Mouse (Mus musculus): ENCODE results near the gene Lyrm7. TPM values are rescaled to one million over a fixed set of nuclear protein-coding genes. Genes with fewer than 3 reads are reported as not detected.
"Not testable (repeated sequence)": the region's sequence is repeated elsewhere in the genome, so short reads cannot be mapped to it uniquely, and the experiment has no call there.

The Lyrm7 gene
- polyA plus RNA-seq, 1 experiment from 2014 or later: 6.1 TPM

DNA sequence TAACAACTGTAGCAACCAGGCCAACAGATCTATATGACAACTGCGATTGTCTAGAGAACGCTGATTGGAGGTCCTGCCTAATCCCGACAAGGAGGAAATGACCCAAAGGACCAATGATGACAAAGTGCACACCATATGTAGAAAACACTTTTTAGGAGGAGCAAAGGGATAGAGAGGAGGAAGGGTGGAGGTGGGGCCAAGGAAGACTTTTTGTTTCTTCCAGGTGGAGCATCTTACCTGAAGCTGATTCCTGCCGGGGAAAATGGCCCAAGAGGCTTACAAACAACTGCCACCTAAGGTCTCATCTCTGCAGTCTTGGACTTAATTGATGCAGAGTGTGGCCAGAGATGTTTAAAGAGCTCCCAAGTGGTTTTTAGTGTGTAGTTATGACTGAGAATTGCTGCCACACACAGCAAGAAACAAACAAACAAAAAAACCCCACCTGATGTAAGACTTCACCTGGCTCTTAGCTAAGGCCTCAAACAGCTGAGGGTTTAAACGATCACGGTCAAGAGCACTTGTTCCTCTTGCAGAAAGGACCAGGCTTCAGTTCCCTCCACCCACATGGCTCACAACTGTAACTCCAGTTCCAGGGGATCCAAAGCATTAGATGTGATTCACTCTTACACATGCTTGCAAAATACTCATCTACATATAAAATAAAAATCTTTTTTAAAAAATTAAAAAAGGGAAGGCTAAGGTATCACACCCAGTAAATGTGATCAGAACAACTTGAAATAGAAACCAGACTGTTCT lies 4.8 kb upstream of the Lyrm7 start:
- Histone ChIP-seq H3K4me3 (replicated peaks) (peak overlapping the region; percentile 92), H3K36me3 (peaks cover 15% of the 10 kb centered on the region), H3K9me3 (no peaks in the 10 kb centered on the region), H3K4me1 (replicated peaks) (peaks cover 17% of the 10 kb centered on the region), H3K27ac (peak overlapping the region; percentile 91), H3K9ac (replicated peaks) (peak overlapping the region; percentile 98; the same call in 1 of the 2 replicates), H3K4me2 (peak overlapping the region; percentile 66), H3K27me3 (no peaks in the 10 kb centered on the region)
- ATAC-seq (ENCODE audit: insufficient number of reproducible peaks, insufficient read depth, low FRiP score, low TSS enrichment, low read depth): no peak
- 72% methylated on average over 6 of the region's 6 CpGs for WGBS

DNA sequence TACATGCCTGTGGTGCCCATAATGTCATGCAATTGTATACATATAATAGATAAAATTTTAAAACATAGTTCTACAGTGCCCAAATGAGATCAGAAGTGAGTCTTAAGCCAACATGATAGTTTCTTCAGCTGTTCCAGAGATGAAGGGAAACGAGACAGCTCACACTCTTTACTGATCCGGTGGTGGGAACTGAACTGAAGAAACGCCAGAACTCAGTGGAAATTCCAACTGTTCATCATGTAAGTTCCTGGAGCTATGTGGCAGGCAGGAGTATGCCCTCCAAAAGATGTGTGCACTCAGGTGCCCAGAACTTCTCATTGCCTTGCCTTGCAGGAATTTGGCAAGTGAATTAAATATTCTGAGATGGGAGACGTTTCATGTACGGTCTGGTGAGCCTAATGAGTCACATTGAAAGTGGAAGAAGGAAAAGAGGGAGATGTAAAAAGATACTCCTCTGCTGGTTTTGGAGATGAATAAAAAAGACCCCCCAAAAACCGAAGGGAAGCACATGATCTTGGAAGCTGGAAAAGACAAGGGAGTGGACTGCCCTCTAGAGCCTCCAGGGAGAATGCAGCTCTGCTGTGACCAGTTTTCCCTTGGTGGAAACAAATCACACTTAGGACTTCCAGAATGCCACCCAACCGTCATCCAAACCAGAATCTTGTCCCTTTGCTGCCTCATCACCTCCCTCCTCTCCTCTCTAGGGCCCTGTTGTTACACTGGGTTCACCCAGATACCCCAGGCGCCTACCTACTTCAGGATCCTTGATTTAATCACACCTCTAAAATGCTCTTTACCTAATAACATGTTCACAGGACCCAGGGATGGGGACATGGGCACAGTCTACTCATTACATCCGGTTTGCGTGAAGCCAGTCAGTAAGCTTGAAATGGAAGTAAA lies 2.2 kb upstream of the Lyrm7 start:
- 47% methylated on average over 10 of the region's 10 CpGs for WGBS
- H3K4me1 ChIP-seq (replicated peaks): peaks cover 15% of the 10 kb centered on the region
- no peak overlapping the region for H3K4me3 ChIP-seq (replicated peaks)
- no peak for ATAC-seq (ENCODE audit: insufficient number of reproducible peaks, insufficient read depth, low FRiP score, low TSS enrichment, low read depth)
- H3K36me3 ChIP-seq: no peaks in the 10 kb centered on the region
- no peaks in the 10 kb centered on the region for H3K27me3 ChIP-seq
- no peak overlapping the region for H3K4me2 ChIP-seq
- H3K9ac ChIP-seq (replicated peaks): no peak overlapping the region
- no peaks in the 10 kb centered on the region for H3K9me3 ChIP-seq
- H3K27ac ChIP-seq: no peak overlapping the region

GRCm38 (mm10) chr11:54861471-54862420 lies 1.0 kb upstream of the Lyrm7 start:
- Histone ChIP-seq H3K4me2 (peak overlapping the region; percentile 84; the same call in 1 of the 2 replicates), H3K9ac (replicated peaks) (no peak overlapping the region), H3K36me3 (no peaks in the 10 kb centered on the region), H3K27me3 (no peaks in the 10 kb centered on the region), H3K27ac (0 out of 2 replicates have a peak overlapping the region, but pooled peaks have one; percentile 41), H3K4me1 (replicated peaks) (peaks cover 11% of the 10 kb centered on the region), H3K9me3 (no peaks in the 10 kb centered on the region), H3K4me3 (replicated peaks) (no peak overlapping the region)
- ATAC-seq (ENCODE audit: insufficient number of reproducible peaks, insufficient read depth, low FRiP score, low TSS enrichment, low read depth): no peak
- WGBS: 91% methylated on average over 5 of the region's 5 CpGs

DNA sequence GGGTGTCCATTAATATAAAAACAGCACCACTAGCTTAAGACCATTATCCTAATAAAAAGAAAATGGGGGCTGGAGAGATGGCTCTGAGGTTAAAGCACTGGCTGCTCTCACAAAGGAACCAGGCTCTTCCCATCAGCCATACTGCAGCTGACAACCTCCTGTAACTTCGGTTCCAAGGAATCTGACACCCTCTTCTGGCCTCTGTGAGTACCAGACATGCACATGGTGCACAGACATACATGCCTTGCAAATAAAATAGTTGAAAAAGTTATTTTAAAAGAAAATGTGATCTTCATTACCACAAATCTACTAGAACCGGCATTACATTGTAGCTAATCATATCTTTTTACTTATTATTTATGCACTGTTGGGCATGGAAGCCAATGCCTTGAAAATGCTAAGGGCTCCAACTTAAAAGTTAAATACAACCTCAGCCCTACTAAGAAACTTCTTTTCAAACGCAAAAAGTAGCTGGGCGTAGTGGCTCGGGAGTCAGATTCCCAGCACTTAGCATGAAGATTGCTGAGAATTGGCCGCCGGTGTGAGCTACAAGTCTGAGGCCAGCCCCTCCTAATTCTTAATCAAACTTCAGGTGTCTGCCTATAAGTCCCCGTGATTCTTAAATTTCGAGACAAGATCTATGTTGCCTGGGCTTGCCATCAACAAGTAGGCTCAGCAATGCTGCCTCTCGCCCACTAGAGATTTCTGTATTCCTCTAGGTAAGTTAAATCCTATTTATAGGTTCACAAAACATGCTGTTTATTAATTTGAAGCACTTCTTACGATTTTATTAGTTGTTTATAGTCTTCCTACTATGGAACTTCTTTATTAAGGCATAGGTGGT lies 1.2 kb downstream of the Lyrm7 start:
- WGBS: 21% methylated on average over 11 of the region's 11 CpGs
- Histone ChIP-seq H3K9me3 (no peaks in the 10 kb centered on the region), H3K4me3 (replicated peaks) (peak overlapping the region; percentile 60), H3K9ac (replicated peaks) (peak overlapping the region; percentile 63), H3K27me3 (no peaks in the 10 kb centered on the region), H3K36me3 (no peaks in the 10 kb centered on the region), H3K27ac (no peak overlapping the region), H3K4me1 (replicated peaks) (peaks cover 6% of the 10 kb centered on the region), H3K4me2 (peak overlapping the region; percentile 84)
- no peak for ATAC-seq (ENCODE audit: insufficient number of reproducible peaks, insufficient read depth, low FRiP score, low TSS enrichment, low read depth)

DNA sequence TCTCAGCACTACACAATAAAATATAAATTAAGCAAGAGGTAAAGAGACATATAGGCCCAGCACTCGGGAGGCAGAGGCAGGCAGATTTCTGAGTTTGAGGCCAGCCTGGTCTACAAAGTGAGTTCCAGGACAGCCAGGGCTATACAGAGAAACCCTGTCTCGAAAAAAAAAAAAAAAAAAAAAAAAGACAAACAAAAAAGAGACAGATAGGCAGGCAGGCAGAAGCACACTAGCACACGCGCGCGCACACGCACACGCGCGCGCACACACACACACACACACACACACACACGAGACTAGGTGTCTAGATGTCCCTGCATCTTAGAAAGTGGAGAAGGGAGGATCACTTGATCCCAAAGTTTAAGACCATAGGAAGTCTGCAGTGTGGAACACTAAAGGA lies 1.8 kb downstream of the Lyrm7 start:
- H3K4me1 ChIP-seq (replicated peaks); H3K9ac ChIP-seq (replicated peaks); ATAC-seq (ENCODE audit: insufficient number of reproducible peaks, insufficient read depth, low FRiP score, low TSS enrichment, low read depth); H3K27ac ChIP-seq; H3K36me3 ChIP-seq; H3K9me3 ChIP-seq; H3K27me3 ChIP-seq: not testable (repeated sequence)
- Histone ChIP-seq H3K4me2 (0 out of 2 replicates have a peak overlapping the region, but pooled peaks have one; percentile 84), H3K4me3 (replicated peaks) (0 out of 2 replicates have a peak overlapping the region, but pooled peaks have one; percentile 60)
- WGBS: 93% methylated on average over 4 of the region's 12 CpGs

GRCm38 (mm10) chr11:54851656-54852055 lies 9.1 kb downstream of the Lyrm7 start:
- no peak overlapping the region for H3K4me2 ChIP-seq
- no peaks in the 10 kb centered on the region for H3K27me3 ChIP-seq
- H3K4me1 ChIP-seq (replicated peaks): no peaks in the 10 kb centered on the region
- H3K9me3 ChIP-seq: no peaks in the 10 kb centered on the region
- H3K9ac ChIP-seq (replicated peaks): no peak overlapping the region
- no peak overlapping the region for H3K27ac ChIP-seq
- no peak for ATAC-seq (ENCODE audit: insufficient number of reproducible peaks, insufficient read depth, low FRiP score, low TSS enrichment, low read depth)
- no peak overlapping the region for H3K4me3 ChIP-seq (replicated peaks)
- no peaks in the 10 kb centered on the region for H3K36me3 ChIP-seq
- WGBS: 90% methylated on average over 12 of the region's 12 CpGs

DNA sequence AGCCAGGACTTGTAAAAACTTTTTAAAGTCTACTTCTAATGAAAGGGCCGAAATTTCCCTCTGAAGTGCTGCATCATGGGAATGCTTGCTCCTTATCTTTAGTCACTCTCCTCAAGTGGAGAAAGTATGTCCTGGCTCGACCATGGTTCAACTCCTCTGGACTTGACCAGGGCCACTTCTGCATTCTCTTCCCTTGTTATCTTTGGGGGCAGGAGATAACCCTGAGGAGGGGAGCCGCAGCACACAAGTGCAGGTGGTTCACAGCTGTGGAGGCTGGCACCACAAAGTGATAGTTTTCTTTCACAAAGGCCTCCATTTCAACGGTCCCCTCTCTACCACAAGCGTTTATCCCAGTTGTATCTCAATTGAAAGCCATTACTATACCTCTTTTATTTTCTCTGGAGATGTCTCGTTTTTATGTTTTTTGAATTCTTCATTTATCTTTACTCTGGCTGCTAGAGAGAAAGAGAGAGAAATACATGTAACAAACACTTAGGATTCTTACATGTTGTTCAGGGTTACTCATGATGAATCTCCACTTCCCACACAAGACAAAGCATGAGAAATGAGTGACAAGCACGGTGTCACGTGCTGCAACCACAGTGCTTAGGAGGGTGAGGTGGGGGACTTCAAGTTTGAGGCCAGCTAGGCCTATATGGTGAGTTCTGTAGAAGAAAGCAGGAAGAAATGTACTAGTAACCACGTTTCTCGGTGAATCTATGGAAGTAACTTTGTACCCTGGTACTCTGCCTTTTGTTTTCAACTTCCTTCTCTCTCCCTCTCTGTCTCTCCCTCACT lies 10.6 kb downstream of the Lyrm7 start:
- no peak overlapping the region for H3K9ac ChIP-seq (replicated peaks)
- no peak overlapping the region for H3K4me2 ChIP-seq
- no peaks in the 10 kb centered on the region for H3K36me3 ChIP-seq
- H3K27ac ChIP-seq: no peak overlapping the region
- no peak for ATAC-seq (ENCODE audit: insufficient number of reproducible peaks, insufficient read depth, low FRiP score, low TSS enrichment, low read depth)
- no peak overlapping the region for H3K4me3 ChIP-seq (replicated peaks)
- WGBS: 83% methylated on average over 10 of the region's 10 CpGs
- no peaks in the 10 kb centered on the region for H3K27me3 ChIP-seq
- no peaks in the 10 kb centered on the region for H3K4me1 ChIP-seq (replicated peaks)
- H3K9me3 ChIP-seq: no peaks in the 10 kb centered on the region

DNA sequence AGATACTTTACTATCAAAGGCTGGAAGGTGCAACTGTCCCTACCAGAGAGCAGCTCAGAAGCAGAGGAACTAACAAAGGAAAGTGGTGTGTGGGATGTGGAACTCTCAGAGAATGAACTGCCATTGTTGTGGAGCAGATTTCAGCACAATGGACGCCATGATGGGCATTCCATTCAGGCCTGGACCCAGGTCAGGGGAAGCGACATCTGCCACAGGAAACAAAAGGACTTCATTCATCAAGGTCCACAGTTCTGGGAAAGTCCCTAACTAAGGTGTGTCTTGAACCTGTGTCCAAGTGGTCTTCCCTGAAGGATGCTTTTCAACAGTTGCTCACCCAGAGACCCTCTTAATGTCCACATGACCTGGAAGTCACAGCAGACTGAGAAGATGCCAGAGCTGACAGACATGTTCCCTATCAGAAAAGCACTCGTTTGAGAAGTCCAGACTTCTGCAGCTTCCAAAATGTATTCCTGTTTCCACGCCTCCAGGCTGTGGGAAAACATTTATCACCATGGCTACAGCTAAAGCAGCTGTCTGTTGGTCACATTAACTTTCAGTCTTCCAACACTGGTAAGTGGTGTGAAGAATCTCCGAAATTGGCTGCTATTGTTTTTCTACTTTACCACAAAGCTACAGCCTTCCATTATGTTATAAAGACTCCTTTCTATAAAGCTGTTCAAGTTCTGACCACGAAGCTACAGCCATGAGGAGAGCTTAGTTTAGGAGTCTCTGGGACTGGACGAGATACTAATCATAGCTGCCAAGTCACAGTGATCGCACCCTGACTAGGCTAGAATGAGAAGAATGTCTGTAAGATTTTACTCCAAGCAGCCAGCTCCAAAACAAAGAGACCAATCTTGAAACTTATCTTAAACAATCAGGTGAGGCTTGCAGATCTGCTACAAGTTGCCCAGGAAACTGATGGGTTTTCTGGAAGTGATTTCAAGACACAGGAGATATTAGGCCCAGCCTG lies 15.0 kb downstream of the Lyrm7 start:
- Histone ChIP-seq H3K4me2 (no peak overlapping the region), H3K9me3 (no peaks in the 10 kb centered on the region), H3K9ac (replicated peaks) (no peak overlapping the region), H3K36me3 (no peaks in the 10 kb centered on the region), H3K4me1 (replicated peaks) (no peaks in the 10 kb centered on the region), H3K27me3 (no peaks in the 10 kb centered on the region), H3K27ac (no peak overlapping the region), H3K4me3 (replicated peaks) (no peak overlapping the region)
- WGBS: 75% methylated on average over 8 of the region's 8 CpGs
- ATAC-seq (ENCODE audit: insufficient number of reproducible peaks, insufficient read depth, low FRiP score, low TSS enrichment, low read depth): no peak

- ATAC-seq (ENCODE audit: insufficient number of reproducible peaks, insufficient read depth, low FRiP score, low TSS enrichment, low read depth): no peak
- Histone ChIP-seq H3K27ac (no peak overlapping the region), H3K4me2 (no peak overlapping the region), H3K9me3 (no peaks in the 10 kb centered on the region), H3K4me1 (replicated peaks) (no peaks in the 10 kb centered on the region), H3K36me3 (no peaks in the 10 kb centered on the region), H3K9ac (replicated peaks) (no peak overlapping the region), H3K4me3 (replicated peaks) (no peak overlapping the region), H3K27me3 (no peaks in the 10 kb centered on the region)
- whole genome bisulfite sequencing: 82% methylated on average over 5 of the region's 5 CpGs
Measured at GRCm38 (mm10) chr11:54844959-54845358, 15.8 kb downstream of the Lyrm7 start.
